Mouse (Mus musculus) T-helper 17 cell (primary cell): ENCODE measurements around the gene Erg.

ENCODE experiments used
- in situ Hi-C, 2 experiments: fragments of 300-600 bp; cut with MboI, MseI; formaldehyde crosslinking; loops; 1 replicate in 1 of 2; 2 replicates in 1 of 2; pipeline ENCODE4 v1.15.1; 2025; ENCODE audit warnings: high pct_unique_total_duplicates in 2 of 2

Gene Erg

DNA sequence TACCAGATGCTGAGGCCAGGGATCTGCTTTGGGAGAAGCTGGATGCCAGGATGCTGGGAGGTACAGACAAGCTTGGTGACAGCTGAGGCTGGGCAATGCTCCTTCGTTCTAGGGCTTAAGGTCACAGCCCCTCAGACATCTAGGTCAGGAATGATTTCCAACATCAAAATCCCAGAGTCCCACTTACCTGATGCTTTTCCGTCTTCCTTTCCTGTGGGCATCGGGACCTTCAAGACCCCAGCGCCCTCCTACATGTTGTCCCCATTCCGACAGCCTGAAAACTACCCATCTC lies at the start of gene Erg:
TSS of gene Erg (minus strand) at position 283 of the 292 bp plus-strand sequence.
- in situ Hi-C loops = no loop called here

DNA sequence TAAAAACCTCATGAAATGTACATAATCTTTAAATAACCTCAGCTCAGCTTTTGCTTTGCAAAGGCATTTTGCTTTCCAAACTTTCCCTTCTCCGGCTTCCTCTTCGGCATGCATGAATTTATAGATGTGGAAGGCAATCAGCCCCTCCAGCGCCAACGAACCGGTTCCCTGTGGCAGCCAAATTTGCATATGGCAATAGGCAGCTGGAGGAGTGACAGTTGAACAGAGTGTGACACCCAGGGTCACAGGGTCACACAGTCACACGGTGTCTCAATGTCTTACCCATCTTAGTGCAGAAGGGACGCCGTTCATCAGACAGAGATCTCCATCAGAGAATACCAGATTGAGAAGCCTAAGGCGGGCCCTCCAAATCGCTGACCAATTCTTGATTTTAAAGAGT lies 45.4 kb upstream of the Erg start:
- in situ Hi-C loops = no loop called here

DNA sequence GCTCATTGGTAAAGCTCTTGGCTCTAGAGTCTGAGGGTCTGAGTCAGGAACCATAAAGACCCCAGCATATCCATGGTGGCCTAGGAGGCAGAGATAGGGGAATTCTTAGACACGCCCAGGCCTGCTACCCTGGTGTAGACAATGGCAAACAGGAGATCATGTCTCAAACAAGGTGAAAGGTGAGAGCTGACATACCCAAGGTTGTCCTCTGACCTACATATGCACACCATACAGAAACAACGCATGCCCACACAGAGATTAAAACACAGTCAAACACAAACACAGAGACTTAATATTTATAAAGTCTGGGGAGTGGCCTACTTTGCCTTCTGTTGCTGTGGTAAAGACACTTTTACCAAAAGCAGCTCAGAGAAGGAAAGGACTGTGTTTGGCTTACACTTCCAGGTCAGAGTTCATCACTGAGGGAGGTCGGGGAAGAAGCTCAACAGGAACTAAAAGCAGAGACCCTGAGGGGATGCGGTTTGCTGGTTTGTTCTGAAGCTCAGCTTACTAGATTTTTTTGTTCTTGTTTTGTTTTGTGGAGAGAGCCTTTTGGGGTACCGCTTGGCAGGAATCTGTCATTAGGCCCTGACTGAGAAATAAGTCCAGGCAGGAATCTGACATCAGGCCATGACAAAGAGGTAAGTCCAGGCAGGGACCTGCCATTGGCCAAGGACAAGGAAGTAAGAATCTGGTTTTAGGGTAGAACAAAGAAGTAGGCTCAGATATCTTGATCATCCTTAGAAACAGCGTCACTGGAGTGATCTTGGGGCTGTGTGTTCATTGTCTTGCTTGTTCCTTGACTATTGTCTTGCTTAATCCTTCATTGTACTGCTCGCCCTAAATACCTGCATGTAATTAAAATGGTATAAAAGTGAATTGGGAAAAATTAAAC lies 37.7 kb upstream of the Erg start:
- in situ Hi-C loops = no loop called here

DNA sequence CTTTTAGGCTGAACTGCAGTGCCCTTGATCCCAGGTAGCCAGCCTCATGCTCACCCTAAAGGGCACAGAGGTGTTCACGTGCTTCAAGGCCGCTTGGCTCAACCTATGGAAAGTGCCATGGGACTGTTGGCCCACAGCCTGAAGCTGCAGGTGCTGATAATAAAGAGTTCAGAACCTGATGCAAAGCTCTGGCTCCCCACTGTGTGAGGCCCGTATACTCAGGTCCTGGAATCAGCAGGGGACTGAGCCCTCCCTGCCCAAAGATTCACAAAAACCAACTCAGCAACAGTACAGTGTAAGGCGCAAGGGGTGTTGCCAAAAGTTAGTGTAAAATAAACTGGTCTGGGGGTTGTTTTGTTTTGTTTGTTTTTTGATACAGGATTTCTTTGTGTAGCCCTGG lies 36.7 kb upstream of the Erg start:
- in situ Hi-C loops = no loop called here

DNA sequence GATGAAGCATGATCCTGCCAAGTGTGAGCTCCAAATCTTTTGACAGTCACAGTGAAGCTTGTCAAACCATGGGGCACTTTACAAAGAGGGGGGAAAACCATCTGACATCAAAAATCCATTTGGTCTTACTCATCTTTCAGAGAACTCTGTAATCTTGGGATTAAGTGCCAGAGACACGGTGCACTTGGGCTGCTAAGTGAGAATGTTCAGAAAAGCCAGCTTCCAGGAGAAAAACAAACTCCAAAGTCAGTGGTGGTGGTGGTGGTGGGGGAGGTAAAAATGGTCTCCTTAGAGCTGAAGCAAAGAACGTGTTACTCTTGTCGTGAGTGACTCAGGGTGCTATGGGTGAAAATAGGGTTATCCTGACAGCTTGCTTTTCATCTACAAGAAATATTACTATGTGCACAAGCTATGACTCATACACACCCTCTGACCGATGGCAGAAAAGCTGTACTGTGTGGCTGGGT lies 33.5 kb upstream of the Erg start:
- in situ Hi-C loops = no loop called here

DNA sequence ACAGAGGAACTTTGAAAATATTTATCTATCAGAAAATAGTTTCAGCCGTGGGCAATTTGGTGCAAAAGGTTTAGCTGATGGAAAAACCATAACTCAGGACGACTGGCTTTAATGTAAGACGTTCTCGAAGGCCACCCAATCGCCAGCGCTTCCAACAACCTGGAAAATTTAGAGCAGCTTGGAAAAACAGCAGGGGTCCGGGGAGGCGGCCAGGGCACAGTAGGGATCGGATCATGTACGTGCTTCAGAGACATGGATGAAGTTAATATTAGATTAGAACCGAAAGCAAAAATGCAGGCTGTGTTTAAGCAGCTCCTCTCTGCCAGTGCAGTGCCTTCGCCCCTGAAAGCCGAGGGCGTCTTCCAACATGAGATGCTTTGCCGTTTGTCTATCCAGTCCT lies 31.8 kb upstream of the Erg start:
- in situ Hi-C loops = no loop called here

DNA sequence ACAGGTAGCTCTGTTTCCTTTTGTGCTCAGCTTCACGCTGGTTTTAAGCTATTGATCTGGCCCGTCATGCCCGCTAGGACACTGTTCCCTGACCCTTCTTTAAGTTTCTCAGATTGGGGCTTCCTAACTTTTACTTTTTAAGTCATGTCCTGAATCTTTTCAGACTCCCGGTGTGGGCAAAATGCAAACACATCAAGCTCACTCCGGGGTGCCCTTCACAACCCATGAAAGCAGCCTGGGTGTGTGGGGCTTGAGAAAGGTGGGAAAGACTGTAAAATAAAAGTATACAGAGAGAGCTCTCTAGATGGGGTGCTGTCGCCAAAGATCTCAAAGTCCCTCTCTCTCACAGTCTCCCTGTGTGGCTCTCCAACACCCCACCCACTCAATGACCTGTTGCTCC lies 31.3 kb upstream of the Erg start:
- in situ Hi-C loops = no loop called here

DNA sequence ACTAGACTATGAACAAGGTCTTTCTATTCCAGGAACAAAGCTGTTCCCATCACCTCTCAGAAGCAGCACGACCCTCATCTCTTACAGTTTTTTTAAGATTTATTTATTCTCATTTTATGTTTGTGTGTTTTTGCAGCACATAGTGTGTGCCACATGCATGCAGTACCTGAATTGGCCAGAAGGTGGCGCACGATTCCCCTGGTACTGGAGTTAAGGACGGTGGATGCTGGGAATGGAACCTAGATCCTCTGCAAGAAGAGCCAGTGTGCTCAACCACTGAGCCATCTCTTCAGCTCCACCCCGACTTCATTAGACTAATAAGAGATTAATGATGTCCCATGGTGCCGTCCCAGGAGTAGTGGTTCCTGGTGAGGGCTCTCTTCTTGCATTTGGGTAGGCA lies 29.2 kb upstream of the Erg start:
- in situ Hi-C loops = no loop called here

DNA sequence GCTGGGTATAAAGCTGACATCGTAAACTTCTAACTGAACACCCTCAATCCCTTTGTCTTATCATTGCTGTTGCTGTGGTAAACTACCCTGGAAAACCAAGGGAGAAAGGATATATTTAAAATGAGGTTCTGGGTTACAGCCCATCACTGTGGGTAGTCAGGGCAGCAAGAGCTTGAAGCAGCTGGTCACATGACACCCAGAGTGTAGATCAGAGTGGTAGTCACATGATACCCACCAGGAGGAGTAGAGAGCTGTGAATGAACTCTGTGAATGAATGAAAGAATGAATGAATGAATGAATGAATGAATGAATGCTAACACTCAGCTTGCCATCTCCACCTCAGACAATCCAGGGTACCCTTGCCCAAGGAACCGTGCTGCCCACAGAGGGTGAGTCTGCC lies 28.1 kb upstream of the Erg start:
- in situ Hi-C loops = no loop called here

DNA sequence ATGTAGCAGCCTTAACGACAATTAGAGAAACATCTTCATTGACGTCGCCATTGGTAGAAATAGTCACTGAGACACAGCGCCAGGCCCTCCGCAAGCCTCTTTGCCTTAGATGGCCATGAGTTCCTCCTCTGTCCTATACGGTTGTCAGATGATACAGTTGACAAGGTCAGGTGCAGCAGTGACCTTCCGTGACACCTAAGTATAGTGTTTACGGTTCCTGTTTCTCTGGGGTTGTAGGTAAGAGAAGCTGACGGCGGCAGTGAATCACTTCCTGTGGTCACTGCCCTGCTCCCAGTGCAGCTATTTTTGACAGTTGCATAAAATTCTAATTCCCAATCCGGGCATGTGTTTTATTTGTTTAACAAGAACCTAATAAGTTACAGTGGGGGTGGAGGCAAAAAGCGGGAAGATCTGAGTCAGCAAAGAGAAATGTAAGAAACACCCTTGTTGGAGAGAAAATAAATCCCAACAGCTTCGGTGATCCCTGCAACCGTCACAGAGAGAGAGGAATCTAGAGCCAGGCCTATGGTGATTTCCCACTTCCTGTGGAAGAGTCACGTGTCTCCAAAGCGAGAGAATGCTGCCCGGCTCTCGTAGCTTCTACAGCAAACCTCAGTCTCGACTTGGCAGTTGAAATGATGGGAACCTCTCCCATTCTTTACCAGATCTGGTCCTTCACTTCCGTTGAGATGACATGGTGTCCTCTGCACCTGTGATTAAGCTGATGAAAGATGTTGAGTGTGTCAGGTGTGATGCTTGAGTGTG lies 25.8 kb upstream of the Erg start:
- in situ Hi-C loops = no loop called here

DNA sequence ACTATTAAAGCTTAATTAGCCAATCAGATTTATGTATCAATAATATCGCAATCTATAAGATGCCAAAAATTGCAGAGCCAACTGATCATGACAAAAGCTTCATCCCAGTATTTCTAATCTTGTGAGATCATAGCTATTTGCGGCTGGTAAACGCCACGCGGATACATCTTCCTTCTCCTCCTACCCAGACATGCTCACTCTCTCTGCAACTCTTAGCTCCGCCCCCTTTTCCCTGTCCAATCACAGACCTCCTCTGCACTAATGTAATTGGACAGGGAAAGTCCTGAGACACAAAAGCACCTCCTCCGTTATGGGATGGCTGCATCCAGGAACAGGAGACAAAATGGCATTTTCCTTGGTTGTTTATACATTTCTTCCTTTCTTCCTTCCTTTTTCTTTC lies 22.2 kb upstream of the Erg start:
- in situ Hi-C loops = loop anchor here in 1 of 2 experiments (5.0 kb wide), 1 partner anchor 354 kb away; no protein-coding TSS in a partner anchor

DNA sequence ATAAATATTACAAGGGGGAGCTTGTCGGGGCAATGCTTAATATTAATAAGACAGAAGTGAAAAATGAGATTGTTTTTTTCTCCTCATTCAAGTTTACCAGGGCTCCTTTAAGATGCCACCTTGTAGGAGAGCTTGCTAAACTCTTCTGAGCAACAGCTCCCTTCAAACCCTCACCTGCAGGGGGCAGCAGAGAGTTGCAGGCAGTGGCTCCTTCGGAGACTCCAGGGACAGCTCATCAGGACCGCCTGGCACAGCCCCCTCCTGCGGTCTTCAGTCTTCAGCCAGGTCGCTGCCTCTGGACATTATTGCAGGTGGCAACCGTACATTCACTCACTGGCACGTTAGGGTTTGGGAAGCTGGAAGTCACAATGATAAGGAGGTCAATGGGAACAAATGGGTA lies 18.9 kb upstream of the Erg start:
- in situ Hi-C loops = loop anchor here in 1 of 2 experiments (5.0 kb wide), 1 partner anchor 357 kb away; no protein-coding TSS in a partner anchor

DNA sequence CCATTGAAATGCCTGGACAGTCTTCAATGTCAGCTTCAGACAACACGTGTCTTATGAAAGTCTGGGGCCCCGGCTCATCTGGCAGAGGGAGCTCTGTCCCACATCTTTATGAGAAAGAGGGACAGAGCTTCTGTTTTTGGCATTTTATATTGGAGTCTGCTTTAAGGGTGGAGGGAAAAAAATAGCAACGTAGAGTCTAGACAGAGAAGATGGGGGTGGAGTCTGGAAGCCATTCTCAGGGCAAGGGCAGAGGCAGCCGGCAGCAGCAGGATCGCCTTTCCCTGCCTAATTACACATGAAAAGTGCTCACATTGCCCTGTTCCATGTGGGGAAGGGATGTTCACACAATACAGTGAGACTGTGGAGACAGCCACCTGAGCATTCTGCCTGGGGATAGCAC lies 16.1 kb upstream of the Erg start:
- in situ Hi-C loops = no loop called here

DNA sequence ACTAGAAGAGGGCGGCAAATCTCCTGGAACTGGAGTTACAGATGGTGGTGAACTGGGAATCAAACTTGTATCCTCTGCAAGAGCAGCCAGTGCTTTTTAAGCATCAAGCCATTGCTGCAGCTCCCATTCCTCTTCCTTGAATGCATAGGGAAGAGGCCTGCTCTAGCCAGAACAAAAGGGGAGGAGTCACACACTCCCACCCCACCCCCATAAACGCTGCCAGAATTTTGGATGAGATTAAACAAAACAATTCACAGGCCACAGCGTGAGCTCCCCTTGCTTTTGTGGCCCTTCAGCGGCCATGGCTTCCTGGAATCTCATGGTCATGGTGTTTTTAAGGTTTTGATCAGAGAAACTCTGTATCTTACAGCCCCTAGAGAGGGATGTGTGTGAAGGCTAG lies 15.4 kb upstream of the Erg start:
- in situ Hi-C loops = no loop called here

DNA sequence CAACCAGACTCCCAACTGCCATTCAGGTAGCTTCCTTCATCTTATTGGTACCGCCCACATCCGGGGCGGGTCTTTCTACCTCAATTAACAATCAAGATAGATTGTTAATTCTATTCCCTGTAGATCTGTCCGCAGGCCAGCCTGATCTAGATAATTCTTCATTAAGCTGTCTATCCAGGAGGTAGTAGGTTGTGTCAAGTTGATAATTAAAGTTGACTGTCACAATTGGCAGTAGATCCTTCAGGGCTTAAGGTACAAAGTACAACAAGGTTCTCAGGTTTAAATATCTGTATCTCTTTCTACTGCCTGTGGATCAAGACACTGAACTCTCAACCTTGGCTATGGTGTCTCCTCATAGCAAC lies 14.8 kb upstream of the Erg start:
- in situ Hi-C loops = no loop called here

DNA sequence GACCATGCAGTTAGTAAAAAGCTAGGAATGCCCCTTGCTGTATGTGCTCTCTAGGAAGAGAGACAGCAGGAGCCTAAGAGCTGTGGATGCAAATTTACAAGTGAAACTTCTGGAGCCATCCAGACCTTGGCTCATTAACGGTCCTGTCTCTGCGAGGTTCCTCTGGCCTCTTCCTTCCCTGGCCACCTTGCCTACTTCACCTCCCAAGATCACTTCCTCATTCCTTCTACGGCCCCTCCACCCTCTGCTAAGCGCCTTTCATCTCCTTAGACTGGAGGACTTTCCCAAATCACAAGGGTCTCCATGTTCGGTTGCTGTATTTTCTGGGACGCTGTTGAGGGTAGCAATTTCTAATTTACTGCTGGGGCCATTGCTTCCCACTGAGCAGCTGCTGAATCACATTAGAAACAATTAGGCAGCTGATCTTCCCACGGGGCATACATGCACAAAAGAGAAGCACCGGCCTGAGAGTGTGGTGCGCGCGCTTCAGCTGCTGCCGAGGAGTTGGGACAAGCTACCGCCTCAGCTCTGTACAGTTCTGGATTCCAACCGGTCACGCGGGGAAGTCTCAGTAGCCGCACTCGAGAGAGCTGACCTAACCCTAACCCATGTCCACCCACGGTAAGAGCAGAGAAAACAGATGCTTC lies 14.3 kb upstream of the Erg start:
- in situ Hi-C loops = no loop called here

DNA sequence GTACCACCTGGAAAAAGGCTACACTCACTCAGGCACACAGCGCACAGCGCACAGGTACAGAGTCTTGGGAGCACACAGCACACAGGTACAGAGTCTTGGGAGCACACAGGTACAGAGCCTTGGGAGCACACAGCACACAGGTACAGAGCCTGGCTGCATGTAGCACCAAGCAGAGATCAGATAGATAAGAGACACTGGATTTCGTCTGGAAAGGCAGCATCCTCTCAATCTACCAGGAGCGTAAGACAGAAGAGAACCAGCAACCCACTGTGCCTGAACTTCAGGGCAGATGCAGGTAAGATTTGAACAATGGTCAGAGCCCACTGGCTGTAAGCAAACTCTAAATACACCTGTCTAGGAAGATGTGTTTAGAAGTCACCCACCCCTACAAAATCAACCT lies 12.5 kb upstream of the Erg start:
- in situ Hi-C loops = no loop called here

DNA sequence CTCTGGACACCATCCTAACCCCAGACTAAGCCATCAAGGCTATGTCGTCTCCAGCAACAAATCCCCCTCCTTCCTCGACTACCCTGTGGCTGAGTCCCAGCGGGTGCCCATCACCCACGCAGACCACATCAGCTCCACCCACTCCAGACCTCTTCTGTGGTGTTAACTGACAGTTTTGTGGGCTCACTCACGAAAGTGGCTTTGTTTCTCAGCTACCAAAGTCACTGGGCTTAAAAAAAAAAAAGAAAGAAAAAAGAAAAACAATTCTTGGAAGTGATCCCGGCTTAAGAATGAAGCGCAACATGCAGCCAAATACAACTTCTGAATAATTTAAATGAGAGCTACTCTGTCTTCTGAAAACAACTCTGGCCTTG lies 11.2 kb upstream of the Erg start:
- in situ Hi-C loops = no loop called here

DNA sequence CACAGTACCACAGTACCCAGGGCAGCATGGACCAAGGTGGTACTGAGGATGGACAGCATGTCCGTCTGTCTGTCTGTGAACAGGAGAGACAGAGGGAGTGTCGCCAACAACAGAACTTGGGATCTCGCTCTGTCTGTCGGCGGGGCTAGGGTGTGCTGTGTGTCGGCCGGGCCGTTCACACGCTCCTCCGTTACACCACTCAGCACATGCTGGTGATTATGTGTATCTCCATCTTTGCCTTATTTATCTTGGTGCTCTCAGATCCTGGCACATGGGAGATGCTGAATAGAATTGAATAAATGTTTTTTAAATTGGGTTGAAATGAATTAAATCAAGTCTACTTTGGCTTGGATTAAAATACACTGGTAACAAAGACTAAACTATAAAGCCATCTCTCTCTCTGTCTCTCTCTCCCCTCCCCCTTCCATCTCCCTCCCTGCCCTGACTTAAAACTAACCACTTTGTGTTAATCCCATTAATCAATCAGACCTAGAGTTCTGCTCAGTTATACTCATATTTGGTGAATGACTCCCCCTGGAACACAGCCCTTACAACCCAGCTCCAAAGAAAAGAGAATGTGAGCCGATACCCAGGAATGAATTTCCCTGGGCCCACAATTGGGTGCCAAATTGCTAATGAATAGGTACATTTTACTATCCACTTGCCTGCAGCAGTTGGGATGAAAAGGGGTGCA lies 10.6 kb upstream of the Erg start:
- in situ Hi-C loops = no loop called here

DNA sequence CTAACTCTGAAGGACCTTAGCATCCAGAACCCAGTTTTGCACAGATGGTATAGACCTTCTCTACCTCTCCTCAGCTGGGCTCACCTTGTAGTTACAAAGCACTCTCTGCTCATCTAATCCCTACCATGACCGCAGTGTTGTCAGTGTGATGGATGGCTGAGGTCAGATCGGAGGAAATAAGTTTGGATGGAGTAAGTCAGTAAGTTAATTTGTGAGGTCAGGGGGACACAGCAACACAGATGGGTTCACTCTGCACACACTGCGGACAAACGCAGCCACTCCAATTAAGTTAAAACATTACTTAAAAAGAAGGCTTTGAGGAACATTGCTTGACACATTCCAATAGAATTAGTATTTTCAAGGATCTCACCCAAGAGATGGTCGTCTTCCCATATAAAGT lies 2.5 kb upstream of the Erg start:
- in situ Hi-C loops = no loop called here

DNA sequence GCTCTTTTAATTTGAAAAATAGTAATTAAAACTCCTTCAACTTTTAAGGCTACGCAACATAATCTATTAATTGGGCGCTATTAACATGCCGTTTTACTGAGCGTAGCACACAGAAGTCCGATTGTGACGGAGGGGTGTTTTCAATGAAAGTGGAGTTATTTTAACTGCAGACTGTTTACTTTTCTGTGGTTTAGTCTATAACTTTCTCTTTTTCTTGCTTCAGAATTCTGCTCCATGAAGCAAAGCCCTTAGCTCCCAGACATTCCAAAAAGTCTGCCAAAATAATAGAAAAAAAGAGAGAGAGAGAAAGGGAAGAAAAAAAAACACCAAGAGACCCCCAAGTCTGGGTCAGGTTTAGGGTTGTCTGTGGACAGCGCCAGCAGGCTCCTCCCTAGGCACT lies 333 bp upstream of the Erg start:
- in situ Hi-C loops = no loop called here
